Mouse (Mus musculus): ENCODE data around the gene Lyl1.

DNA sequence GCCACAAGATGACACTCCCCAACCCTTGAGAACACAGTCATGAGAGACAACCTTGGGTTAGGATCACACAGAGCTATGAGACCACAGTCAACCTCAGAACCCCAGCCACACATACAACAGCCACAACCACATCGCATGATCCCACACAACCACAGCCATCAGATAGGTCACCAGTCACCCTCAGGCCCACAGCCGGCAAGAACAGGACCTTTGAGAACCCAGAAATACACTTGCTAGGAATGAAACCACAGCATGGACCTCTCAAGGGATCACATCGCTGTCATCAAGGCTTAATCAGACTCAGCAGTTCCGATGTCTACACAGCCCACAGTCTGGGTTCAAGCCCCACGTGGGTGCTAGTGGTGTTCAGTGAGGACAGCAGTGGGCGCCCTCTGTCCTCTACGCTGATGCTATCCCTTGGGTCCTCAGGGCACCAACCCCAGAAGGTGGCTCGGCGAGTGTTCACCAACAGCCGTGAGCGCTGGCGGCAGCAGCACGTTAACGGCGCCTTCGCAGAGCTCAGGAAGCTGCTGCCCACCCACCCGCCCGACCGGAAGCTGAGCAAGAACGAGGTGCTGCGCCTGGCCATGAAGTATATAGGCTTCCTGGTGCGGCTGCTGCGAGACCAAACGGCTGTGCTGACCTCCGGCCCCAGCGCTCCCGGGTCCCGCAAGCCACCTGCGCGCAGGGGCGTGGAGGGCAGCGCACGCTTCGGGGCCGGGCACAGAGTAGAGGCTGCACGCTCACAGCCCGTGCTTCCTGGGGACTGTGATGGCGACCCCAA lies 2.4 kb downstream of the Lyl1 start:
- TF ChIP-seq CTCF (IDR thresholded peaks at IDR 0.05; ENCODE audit: control insufficient read depth, insufficient read depth, low read length): 0 out of 2 replicates have a peak, but pooled peaks have one; percentile 12
- TF ChIP-seq POLR2A (IDR thresholded peaks at IDR 0.05; ENCODE audit: borderline replicate concordance, control insufficient read depth, low read depth, low read length): peak; percentile 46; the same call in 1 of the 2 replicates
